Mouse (Mus musculus): ENCODE measurements around the gene Ttc39b.
"Not testable (repeated sequence)": the region's sequence is repeated elsewhere in the genome, so short reads cannot be mapped to it uniquely, and the experiment has no call there.

Ttc39b gene

GRCm38 (mm10) chr4:83274241-83274640 lies 49.8 kb downstream of the Ttc39b start:
- no peak for DNase-seq (ENCODE audit: low spot score in 2 of 2)

DNA sequence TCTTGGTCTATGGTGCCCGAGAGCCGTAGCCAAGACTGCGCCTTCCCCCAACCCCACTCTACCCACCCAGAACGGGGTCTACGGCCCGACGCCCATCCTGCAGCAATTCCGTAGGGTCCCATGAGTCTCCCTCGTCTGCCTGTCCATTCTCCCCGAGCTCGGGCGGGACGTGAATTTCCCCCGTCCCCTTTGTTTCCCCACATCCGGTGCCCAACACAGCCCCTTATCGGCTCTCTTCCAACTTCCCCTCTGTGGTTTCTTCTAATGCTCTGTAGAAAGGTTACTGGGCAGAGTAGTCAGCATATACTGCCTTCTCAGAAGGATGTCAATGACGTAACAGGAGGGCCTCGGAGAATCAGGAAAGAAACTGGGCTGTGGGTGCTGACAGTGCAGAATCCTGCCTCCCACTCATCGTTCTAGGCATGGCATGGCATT lies 50.4 kb downstream of the Ttc39b start:
- DNase-seq (ENCODE audit: low spot score in 2 of 2) = no peak

- DNase-seq (ENCODE audit: low spot score in 2 of 2) = no peak
Measured at GRCm38 (mm10) chr4:83272917-83273615, 51.0 kb downstream of the Ttc39b start.

DNA sequence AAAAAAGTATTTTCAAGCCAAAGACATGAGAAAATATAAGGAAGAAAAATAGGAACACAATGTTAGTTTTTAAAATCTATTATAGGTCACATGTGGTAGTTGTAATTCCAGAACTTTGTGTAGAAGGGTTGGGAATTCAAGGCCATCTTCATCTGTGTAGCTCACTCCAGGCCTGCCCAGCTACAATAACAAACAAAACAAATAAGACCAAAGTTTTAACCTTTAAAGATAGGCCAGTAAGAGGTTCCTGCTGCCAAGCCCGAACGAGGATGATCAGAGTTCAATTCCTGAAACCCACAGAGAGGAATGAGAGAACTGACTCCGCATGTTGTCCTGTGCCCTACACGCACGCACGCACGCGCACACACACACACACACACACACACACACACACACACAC lies 53.6 kb downstream of the Ttc39b start:
- no peak for DNase-seq (ENCODE audit: low spot score in 2 of 2)

GRCm38 (mm10) chr4:83269614-83270013 lies 54.4 kb downstream of the Ttc39b start:
- no peak for DNase-seq (ENCODE audit: low spot score in 2 of 2)

GRCm38 (mm10) chr4:83265926-83266692 lies 57.9 kb downstream of the Ttc39b start:
- DNase-seq (ENCODE audit: low spot score in 2 of 2) = no peak

GRCm38 (mm10) chr4:83264832-83265231 lies 59.2 kb downstream of the Ttc39b start:
- DNase-seq (ENCODE audit: low spot score in 2 of 2) = no peak

DNA sequence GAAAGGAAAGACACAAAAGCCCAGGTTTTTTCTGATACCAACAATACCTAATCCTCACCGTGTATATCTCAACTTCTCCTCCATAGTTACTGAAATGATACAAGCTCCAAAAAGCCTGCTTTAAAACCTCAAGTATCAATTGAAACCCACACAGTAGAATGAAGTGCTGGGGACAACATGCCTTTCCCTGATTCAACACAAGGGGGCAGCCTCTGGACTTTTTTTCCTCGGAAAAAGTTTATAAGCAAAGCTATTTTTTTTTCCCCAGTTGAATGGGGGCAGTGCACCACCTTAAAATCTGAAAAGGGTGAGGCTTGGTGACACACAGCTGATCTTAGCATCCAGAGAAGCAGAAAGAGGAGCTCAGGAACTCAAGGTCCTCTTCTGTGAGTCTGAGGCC lies 62.1 kb downstream of the Ttc39b start:
- DNase-seq (ENCODE audit: low spot score in 2 of 2) = peak in 1 of 2 experiments; percentile 60

GRCm38 (mm10) chr4:83259690-83260089 lies 64.4 kb downstream of the Ttc39b start:
- no peak for DNase-seq (ENCODE audit: low spot score in 2 of 2)

DNA sequence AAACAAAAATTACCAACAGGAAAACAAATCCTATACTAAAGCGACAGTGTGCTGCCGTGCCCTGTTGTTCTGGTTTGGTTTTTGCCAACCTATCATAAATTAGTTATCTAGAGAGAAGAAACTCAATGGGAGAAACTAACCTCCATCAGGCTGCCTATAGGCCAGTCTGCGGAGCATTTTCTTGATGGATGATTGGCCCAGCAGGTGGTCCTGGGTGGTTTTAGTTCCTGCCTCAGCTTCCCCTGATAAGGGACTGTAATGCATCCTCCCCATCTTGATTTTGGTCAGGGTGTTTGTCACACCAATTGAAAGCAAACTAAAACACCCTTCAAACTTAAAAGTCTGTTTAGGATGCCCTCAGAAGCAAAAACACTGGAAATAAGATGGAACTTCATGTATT lies 65.8 kb downstream of the Ttc39b start:
- no peak for DNase-seq (ENCODE audit: low spot score in 2 of 2)

DNA sequence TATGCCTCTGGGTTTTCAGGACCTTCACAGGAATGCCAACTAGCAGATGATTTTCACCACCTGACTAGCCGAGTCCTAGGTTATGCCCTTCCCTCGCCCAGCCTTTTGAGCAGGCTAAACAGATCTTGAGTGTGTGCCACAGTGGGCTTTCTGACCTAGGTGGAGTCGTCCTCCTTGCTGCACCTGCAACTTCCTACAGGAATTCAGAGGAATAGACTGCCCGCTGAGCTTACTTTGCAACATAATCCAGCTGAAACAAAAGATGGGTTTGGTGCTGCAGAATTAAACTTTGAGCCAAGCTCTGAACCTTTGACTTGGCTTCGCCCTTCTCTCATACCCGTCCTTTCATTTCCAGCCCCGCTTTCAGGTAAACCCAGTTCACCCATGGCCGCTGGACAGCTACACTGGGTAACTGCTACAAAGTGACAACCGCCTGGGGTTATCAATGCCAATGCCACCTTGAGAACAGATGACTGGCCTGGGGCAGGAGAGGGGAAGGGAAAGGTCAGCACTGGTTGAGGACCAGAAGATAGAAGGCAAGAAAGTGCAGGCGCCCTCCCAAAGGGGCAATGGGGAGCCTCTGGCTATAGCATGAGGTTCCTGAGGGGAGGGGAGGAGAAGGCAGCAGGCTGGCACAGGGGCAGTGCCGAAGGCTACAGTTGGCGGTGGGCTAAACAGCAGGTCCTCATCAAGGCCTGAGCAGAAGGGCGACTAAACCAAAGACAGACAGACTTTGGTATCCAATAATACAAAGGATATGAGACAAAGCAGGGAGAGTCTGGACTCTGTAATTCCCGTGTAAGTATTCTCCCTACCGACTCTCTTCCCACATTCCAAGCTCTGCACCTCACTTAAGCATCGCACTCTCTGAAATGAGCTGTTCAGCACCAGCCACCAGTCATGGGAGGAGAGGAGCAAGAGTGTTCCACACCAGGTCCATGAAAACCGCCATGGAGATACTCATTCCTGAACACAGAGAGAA lies 66.5 kb downstream of the Ttc39b start:
- DNase-seq (ENCODE audit: low spot score in 2 of 2) = no peak

DNA sequence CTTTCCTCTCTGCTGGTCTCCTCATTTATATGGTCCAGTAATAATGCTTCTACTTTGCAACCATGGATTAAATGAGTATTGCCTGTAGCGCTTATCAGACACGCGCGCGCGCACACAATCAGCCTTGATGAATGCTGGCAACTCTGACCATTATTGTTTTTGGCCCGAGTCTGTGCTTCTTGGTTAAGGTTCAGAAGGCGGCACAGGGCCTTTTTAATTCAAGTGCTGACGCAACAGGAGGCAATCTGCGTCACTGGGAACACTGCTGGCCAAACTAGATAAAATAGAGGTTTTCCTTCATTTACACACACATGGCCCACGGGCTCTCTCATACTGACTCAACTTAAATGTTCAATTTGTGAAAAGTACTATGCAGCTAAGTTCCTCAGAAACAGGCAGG lies 67.3 kb downstream of the Ttc39b start:
- DNase-seq (ENCODE audit: low spot score in 2 of 2) = peak in 1 of 2 experiments; percentile 41

GRCm38 (mm10) chr4:83254941-83255340 lies 69.1 kb downstream of the Ttc39b start:
- DNase-seq (ENCODE audit: low spot score in 2 of 2) = peak in 1 of 2 experiments; percentile 59

GRCm38 (mm10) chr4:83253679-83254078 lies 70.4 kb downstream of the Ttc39b start:
- DNase-seq (ENCODE audit: low spot score in 2 of 2) = no peak

GRCm38 (mm10) chr4:83243706-83244105 lies 80.3 kb downstream of the Ttc39b start:
- no peak for DNase-seq (ENCODE audit: low spot score in 2 of 2)

GRCm38 (mm10) chr4:83241630-83242029 lies 82.4 kb downstream of the Ttc39b start:
- no peak for DNase-seq (ENCODE audit: low spot score in 2 of 2)

- no peak for DNase-seq (ENCODE audit: low spot score in 2 of 2)
Measured at GRCm38 (mm10) chr4:83237656-83238055, 86.4 kb downstream of the Ttc39b start.

- not testable (repeated sequence) for DNase-seq (ENCODE audit: low spot score in 2 of 2)
Measured at GRCm38 (mm10) chr4:83235304-83235703, 88.8 kb downstream of the Ttc39b start.

DNA sequence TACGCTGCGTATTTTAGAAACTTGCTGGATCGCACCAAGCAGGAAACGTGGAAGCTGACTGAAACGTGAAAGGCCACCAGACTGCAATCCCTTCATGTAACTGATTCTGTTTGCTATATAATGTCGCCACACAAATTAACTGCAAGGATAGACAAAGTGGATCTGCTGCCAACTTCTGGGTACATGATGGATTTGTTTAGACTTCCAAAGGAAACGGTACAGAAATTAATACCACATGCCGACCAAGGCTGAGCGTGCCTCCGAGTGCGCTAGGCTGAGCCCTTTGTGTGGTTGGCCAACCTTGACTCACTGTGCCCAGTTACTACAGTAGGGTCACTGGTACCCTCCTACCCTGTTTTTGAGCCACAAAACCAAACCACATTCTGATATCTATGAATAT lies 89.3 kb downstream of the Ttc39b start:
- no peak for DNase-seq (ENCODE audit: low spot score in 2 of 2)

- no peak for DNase-seq (ENCODE audit: low spot score in 2 of 2)
Measured at GRCm38 (mm10) chr4:83234132-83234531, 89.9 kb downstream of the Ttc39b start.

DNA sequence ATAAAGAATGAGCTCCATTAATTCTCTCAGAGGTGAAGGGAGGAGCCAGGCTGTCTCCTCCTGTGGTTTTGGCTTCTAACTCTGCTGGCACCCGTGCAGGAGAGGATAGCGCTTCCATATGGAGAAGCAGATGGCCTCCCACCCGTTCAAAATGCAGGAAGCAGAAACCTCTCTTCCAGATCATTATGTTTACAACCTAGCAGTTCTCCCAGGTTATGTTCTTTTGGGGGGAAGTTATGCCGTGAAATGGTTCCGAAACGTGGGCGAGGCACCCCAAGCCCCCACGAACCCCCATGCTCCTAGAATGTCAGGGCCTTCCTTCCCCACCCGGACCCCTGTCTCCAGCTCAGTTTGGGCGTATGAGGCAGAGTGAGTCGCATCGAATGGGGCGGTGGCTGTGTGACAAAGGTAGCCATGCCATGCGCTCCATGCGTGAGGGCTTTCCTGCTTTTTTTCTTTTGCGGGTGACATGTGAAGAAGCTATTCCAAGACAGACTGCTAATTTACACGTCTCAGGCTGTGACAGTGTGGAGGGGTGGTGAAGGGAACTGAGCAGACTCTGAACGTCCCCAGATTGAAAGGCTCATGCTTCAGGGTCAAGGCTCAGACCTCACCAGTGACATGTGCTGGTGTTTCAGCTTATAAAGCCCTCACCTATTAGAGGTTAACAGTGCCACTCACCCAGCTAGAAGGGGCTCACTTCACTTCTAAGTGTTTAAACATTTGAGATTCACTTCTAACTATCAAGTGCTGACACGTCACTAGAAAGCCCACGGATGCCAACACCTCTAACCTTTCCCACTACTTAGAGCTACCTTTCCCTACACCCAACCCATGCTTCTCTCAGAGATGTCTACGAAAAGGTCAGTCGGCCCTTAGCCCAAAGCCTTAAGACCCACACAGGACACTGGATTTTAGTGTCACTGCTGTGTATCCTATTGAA lies 90.6 kb downstream of the Ttc39b start:
- peak in 1 of 2 experiments; percentile 57 for DNase-seq (ENCODE audit: low spot score in 2 of 2)
